Mouse (Mus musculus): ENCODE results near the gene Mycl.

Mycl gene

GRCm38 (mm10) chr4:123016451-123016957 is 21.1 kb downstream of the Mycl start, which contains the start of gene Trit1:
TSS of gene Trit1 (plus strand) at chr4:123016597.
- DNase-seq (ENCODE audit: low spot score) = peak; percentile 98

GRCm38 (mm10) chr4:123021591-123021990 is 26.1 kb downstream of the Mycl start:
- DNase-seq (ENCODE audit: low spot score) = no peak

- no peak for DNase-seq (ENCODE audit: low spot score)
These were observed 27.4 kb downstream of the Mycl start for GRCm38 (mm10) chr4:123022896-123023295.

- DNase-seq (ENCODE audit: low spot score) = no peak
These were observed 30.0 kb downstream of the Mycl start for GRCm38 (mm10) chr4:123025418-123025817.

GRCm38 (mm10) chr4:123026161-123026560 is 30.7 kb downstream of the Mycl start:
- no peak for DNase-seq (ENCODE audit: low spot score)

GRCm38 (mm10) chr4:123026597-123026996 is 31.1 kb downstream of the Mycl start:
- DNase-seq (ENCODE audit: low spot score) = no peak

- DNase-seq (ENCODE audit: low spot score) = no peak
These were observed 39.4 kb downstream of the Mycl start for GRCm38 (mm10) chr4:123034841-123035240.

- DNase-seq (ENCODE audit: low spot score) = no peak
These were observed 40.2 kb downstream of the Mycl start for GRCm38 (mm10) chr4:123035636-123036035.

- no peak for DNase-seq (ENCODE audit: low spot score)
These were observed 41.3 kb downstream of the Mycl start for GRCm38 (mm10) chr4:123036710-123037109.

- DNase-seq (ENCODE audit: low spot score) = no peak
These were observed 45.7 kb downstream of the Mycl start for GRCm38 (mm10) chr4:123041131-123041530.

- DNase-seq (ENCODE audit: low spot score) = no peak
These were observed 48.4 kb downstream of the Mycl start for GRCm38 (mm10) chr4:123043858-123044257.

GRCm38 (mm10) chr4:123044842-123045241 is 49.4 kb downstream of the Mycl start:
- no peak for DNase-seq (ENCODE audit: low spot score)

- no peak for DNase-seq (ENCODE audit: low spot score)
These were observed 50.8 kb downstream of the Mycl start for GRCm38 (mm10) chr4:123046300-123046699.

GRCm38 (mm10) chr4:123050681-123051211 is 55.3 kb downstream of the Mycl start:
- peak; percentile 73 for DNase-seq (ENCODE audit: low spot score)

All from retina, embryonic 14.5 days (tissue).